Mouse (Mus musculus) induced T-regulatory cell, adult 2 months (primary cell): ENCODE data around the gene Vps4b.

Experiments used
- DNase-seq: peaks from one replicate; pipeline ENCODE4 v3.0.0-alpha.2; 2012; ENCODE audit warnings: low read depth

Gene Vps4b

GRCm38 (mm10) chr1:106796542-106796924 lies at the start of gene Vps4b:
Gene Vps4b, minus strand, starts transcription at chr1:106796728.
- peak; percentile 98 for DNase-seq

GRCm38 (mm10) chr1:106828784-106829183 lies 32.3 kb upstream of the Vps4b start:
- no peak for DNase-seq

GRCm38 (mm10) chr1:106822297-106822696 lies 25.8 kb upstream of the Vps4b start:
- DNase-seq = no peak

- peak; percentile 78 for DNase-seq
Observed at GRCm38 (mm10) chr1:106818323-106818722, 21.8 kb upstream of the Vps4b start.

- DNase-seq = no peak
Observed at GRCm38 (mm10) chr1:106816766-106817165, 20.2 kb upstream of the Vps4b start.

GRCm38 (mm10) chr1:106815265-106815664 lies 18.7 kb upstream of the Vps4b start:
- DNase-seq = no peak

- DNase-seq = no peak
Observed at GRCm38 (mm10) chr1:106814864-106815263, 18.3 kb upstream of the Vps4b start.

- no peak for DNase-seq
Observed at GRCm38 (mm10) chr1:106799931-106800330, 3.4 kb upstream of the Vps4b start.

GRCm38 (mm10) chr1:106799406-106799805 lies 2.9 kb upstream of the Vps4b start:
- no peak for DNase-seq

- DNase-seq = no peak
Observed at GRCm38 (mm10) chr1:106796987-106797779, 655 bp upstream of the Vps4b start.

GRCm38 (mm10) chr1:106795634-106796541 lies 640 bp downstream of the Vps4b start:
- DNase-seq = peak; percentile 76

GRCm38 (mm10) chr1:106774896-106775295 lies 21.6 kb downstream of the Vps4b start:
- no peak for DNase-seq

- no peak for DNase-seq
Observed at GRCm38 (mm10) chr1:106774092-106774491, 22.4 kb downstream of the Vps4b start.

GRCm38 (mm10) chr1:106768773-106769172 lies 27.8 kb downstream of the Vps4b start:
- DNase-seq = no peak

- DNase-seq = no peak
Observed at GRCm38 (mm10) chr1:106765771-106766170, 30.8 kb downstream of the Vps4b start.

- DNase-seq = no peak
Observed at GRCm38 (mm10) chr1:106764846-106765245, 31.7 kb downstream of the Vps4b start.

GRCm38 (mm10) chr1:106764281-106764680 lies 32.2 kb downstream of the Vps4b start:
- DNase-seq = no peak

GRCm38 (mm10) chr1:106760750-106761149 lies 35.8 kb downstream of the Vps4b start:
- DNase-seq = no peak

- DNase-seq = peak; percentile 96
Observed at GRCm38 (mm10) chr1:106759572-106760435, 36.7 kb downstream of the Vps4b start, which contains the start of gene Kdsr. Gene Kdsr, minus strand, starts transcription at chr1:106759727.

- DNase-seq = peak; percentile 79
Observed at GRCm38 (mm10) chr1:106758734-106759571, 37.6 kb downstream of the Vps4b start.

- DNase-seq = no peak
Observed at GRCm38 (mm10) chr1:106756633-106757032, 39.9 kb downstream of the Vps4b start.
